Mouse (Mus musculus): ENCODE measurements around the gene Cetn3. TPM values are rescaled to one million over a fixed set of nuclear protein-coding genes. Genes with fewer than 3 reads are reported as not detected.
A peak's percentile ranks its signal among the peaks of the same experiment; 100 is the strongest.

Cetn3 gene
- polyA plus RNA-seq, 1 experiment from 2014 or later: 196 TPM

GRCm38 (mm10) chr13:81776217-81776616 is 6.7 kb upstream of the Cetn3 start:
- H3K4me1 ChIP-seq: no peaks in the 10 kb centered on the region
- H3K27ac ChIP-seq: no peak overlapping the region
- WGBS: 76% methylated on average over 3 of the region's 3 CpGs
- H3K9me3 ChIP-seq: no peaks in the 10 kb centered on the region
- no peak overlapping the region for H3K9ac ChIP-seq
- H3K4me2 ChIP-seq: no peak overlapping the region
- H3K27me3 ChIP-seq (replicated peaks): no peaks in the 10 kb centered on the region
- ATAC-seq (replicated peaks): no peak
- no peaks in the 10 kb centered on the region for H3K36me3 ChIP-seq (replicated peaks)
- no peak overlapping the region for H3K4me3 ChIP-seq

- H3K36me3 ChIP-seq (replicated peaks): 0 out of 2 replicates have a peak, but pooled peaks cover 3% of the 10 kb centered on the region
- peak overlapping the region; percentile 50 for H3K9ac ChIP-seq
- H3K27ac ChIP-seq: peak overlapping the region; percentile 100
- no peaks in the 10 kb centered on the region for H3K9me3 ChIP-seq
- no peak for ATAC-seq (replicated peaks)
- peak overlapping the region; percentile 81 for H3K4me2 ChIP-seq
- WGBS: 43% methylated on average over 9 of the region's 9 CpGs
- no peaks in the 10 kb centered on the region for H3K27me3 ChIP-seq (replicated peaks)
- peak overlapping the region; percentile 83 for H3K4me3 ChIP-seq
- H3K4me1 ChIP-seq: peaks cover 26% of the 10 kb centered on the region
Observed at GRCm38 (mm10) chr13:81782475-81782874, 402 bp upstream of the Cetn3 start.

GRCm38 (mm10) chr13:81783405-81784342 is 797 bp downstream of the Cetn3 start:
- Histone ChIP-seq H3K4me3 (peak overlapping the region; percentile 83), H3K27ac (peak overlapping the region; percentile 100), H3K4me1 (peaks cover 26% of the 10 kb centered on the region), H3K4me2 (peak overlapping the region; percentile 48), H3K9me3 (no peaks in the 10 kb centered on the region), H3K36me3 (replicated peaks) (peaks cover 7% of the 10 kb centered on the region; the same call in 1 of the 2 replicates), H3K9ac (peak overlapping the region; percentile 91), H3K27me3 (replicated peaks) (no peaks in the 10 kb centered on the region)
- under 1% methylated on average over 57 of the region's 62 CpGs for WGBS
- peak; percentile 99 for ATAC-seq (replicated peaks)

- peaks cover 26% of the 10 kb centered on the region for H3K4me1 ChIP-seq
- H3K27ac ChIP-seq: no peak overlapping the region
- peak overlapping the region; percentile 10; the same call in 1 of the 2 replicates for H3K4me2 ChIP-seq
- no peaks in the 10 kb centered on the region for H3K27me3 ChIP-seq (replicated peaks)
- no peak for ATAC-seq (replicated peaks)
- H3K9ac ChIP-seq: peak overlapping the region; percentile 16; the same call in 1 of the 2 replicates
- no peak overlapping the region for H3K4me3 ChIP-seq
- WGBS: 66% methylated on average over 11 of the region's 11 CpGs
- H3K9me3 ChIP-seq: no peaks in the 10 kb centered on the region
- H3K36me3 ChIP-seq (replicated peaks): peaks cover 12% of the 10 kb centered on the region; the same call in 1 of the 2 replicates
Observed at GRCm38 (mm10) chr13:81785766-81786480, 3.0 kb downstream of the Cetn3 start.

GRCm38 (mm10) chr13:81790160-81790559 is 7.3 kb downstream of the Cetn3 start:
- Histone ChIP-seq H3K36me3 (replicated peaks) (peaks cover 14% of the 10 kb centered on the region; the same call in 1 of the 2 replicates), H3K27me3 (replicated peaks) (no peaks in the 10 kb centered on the region), H3K9me3 (no peaks in the 10 kb centered on the region), H3K4me3 (no peak overlapping the region), H3K4me2 (no peak overlapping the region), H3K9ac (no peak overlapping the region), H3K27ac (no peak overlapping the region), H3K4me1 (peaks cover 10% of the 10 kb centered on the region)
- ATAC-seq (replicated peaks): no peak
- 98% methylated on average over 8 of the region's 8 CpGs for WGBS

GRCm38 (mm10) chr13:81791861-81792260 is 9.0 kb downstream of the Cetn3 start:
- Histone ChIP-seq H3K36me3 (replicated peaks) (peaks cover 14% of the 10 kb centered on the region; the same call in 1 of the 2 replicates), H3K4me1 (no peaks in the 10 kb centered on the region), H3K4me3 (no peak overlapping the region), H3K9ac (no peak overlapping the region), H3K4me2 (no peak overlapping the region), H3K27ac (no peak overlapping the region), H3K9me3 (no peaks in the 10 kb centered on the region), H3K27me3 (replicated peaks) (no peaks in the 10 kb centered on the region)
- WGBS: 93% methylated on average over 8 of the region's 8 CpGs
- no peak for ATAC-seq (replicated peaks)

GRCm38 (mm10) chr13:81793850-81794249 is 11.0 kb downstream of the Cetn3 start:
- 0 out of 2 replicates have a peak, but pooled peaks cover 7% of the 10 kb centered on the region for H3K36me3 ChIP-seq (replicated peaks)
- no peak overlapping the region for H3K4me2 ChIP-seq
- H3K4me1 ChIP-seq: no peaks in the 10 kb centered on the region
- 71% methylated on average over 1 of the region's 1 CpGs for WGBS
- no peak overlapping the region for H3K9ac ChIP-seq
- no peaks in the 10 kb centered on the region for H3K9me3 ChIP-seq
- no peak overlapping the region for H3K4me3 ChIP-seq
- no peak overlapping the region for H3K27ac ChIP-seq
- ATAC-seq (replicated peaks): no peak
- no peaks in the 10 kb centered on the region for H3K27me3 ChIP-seq (replicated peaks)

- ATAC-seq (replicated peaks): no peak
- Histone ChIP-seq H3K36me3 (replicated peaks) (no peaks in the 10 kb centered on the region), H3K4me2 (no peak overlapping the region), H3K27ac (no peak overlapping the region), H3K4me3 (no peak overlapping the region), H3K27me3 (replicated peaks) (no peaks in the 10 kb centered on the region), H3K9ac (no peak overlapping the region), H3K4me1 (no peaks in the 10 kb centered on the region), H3K9me3 (no peaks in the 10 kb centered on the region)
- WGBS: 40% methylated on average over 3 of the region's 3 CpGs
Observed at GRCm38 (mm10) chr13:81801121-81801520, 18.2 kb downstream of the Cetn3 start.

- Histone ChIP-seq H3K4me2 (no peak overlapping the region), H3K9me3 (no peaks in the 10 kb centered on the region), H3K27me3 (replicated peaks) (no peaks in the 10 kb centered on the region), H3K36me3 (replicated peaks) (no peaks in the 10 kb centered on the region), H3K9ac (no peak overlapping the region), H3K4me1 (no peaks in the 10 kb centered on the region), H3K4me3 (no peak overlapping the region), H3K27ac (no peak overlapping the region)
- 96% methylated on average over 4 of the region's 4 CpGs for WGBS
- no peak for ATAC-seq (replicated peaks)
Observed at GRCm38 (mm10) chr13:81803713-81804112, 20.8 kb downstream of the Cetn3 start.

GRCm38 (mm10) chr13:81822750-81823149 is 39.9 kb downstream of the Cetn3 start:
- Histone ChIP-seq H3K36me3 (replicated peaks) (no peaks in the 10 kb centered on the region), H3K27me3 (replicated peaks) (no peaks in the 10 kb centered on the region), H3K4me3 (no peak overlapping the region), H3K9ac (no peak overlapping the region), H3K4me1 (no peaks in the 10 kb centered on the region), H3K27ac (no peak overlapping the region), H3K4me2 (no peak overlapping the region), H3K9me3 (no peaks in the 10 kb centered on the region)
- ATAC-seq (replicated peaks): no peak

- Histone ChIP-seq H3K27ac (no peak overlapping the region), H3K4me3 (no peak overlapping the region), H3K4me1 (no peaks in the 10 kb centered on the region), H3K9me3 (no peaks in the 10 kb centered on the region), H3K9ac (no peak overlapping the region), H3K36me3 (replicated peaks) (no peaks in the 10 kb centered on the region), H3K27me3 (replicated peaks) (no peaks in the 10 kb centered on the region), H3K4me2 (no peak overlapping the region)
- WGBS: 77% methylated on average over 11 of the region's 11 CpGs
- no peak for ATAC-seq (replicated peaks)
Observed at GRCm38 (mm10) chr13:81824576-81825330, 41.9 kb downstream of the Cetn3 start.

- no peaks in the 10 kb centered on the region for H3K36me3 ChIP-seq (replicated peaks)
- H3K4me2 ChIP-seq: no peak overlapping the region
- ATAC-seq (replicated peaks): peak; percentile 75
- WGBS: 33% methylated on average over 6 of the region's 6 CpGs
- no peaks in the 10 kb centered on the region for H3K27me3 ChIP-seq (replicated peaks)
- no peak overlapping the region for H3K27ac ChIP-seq
- no peak overlapping the region for H3K4me3 ChIP-seq
- no peaks in the 10 kb centered on the region for H3K9me3 ChIP-seq
- no peak overlapping the region for H3K9ac ChIP-seq
- no peaks in the 10 kb centered on the region for H3K4me1 ChIP-seq
Observed at GRCm38 (mm10) chr13:81828486-81828885, 45.6 kb downstream of the Cetn3 start.
